Mouse (Mus musculus): ENCODE measurements around the gene Prph.
"Not testable (repeated sequence)": the region's sequence is repeated elsewhere in the genome, so short reads cannot be mapped to it uniquely, and the experiment has no call there.

The Prph gene

DNA sequence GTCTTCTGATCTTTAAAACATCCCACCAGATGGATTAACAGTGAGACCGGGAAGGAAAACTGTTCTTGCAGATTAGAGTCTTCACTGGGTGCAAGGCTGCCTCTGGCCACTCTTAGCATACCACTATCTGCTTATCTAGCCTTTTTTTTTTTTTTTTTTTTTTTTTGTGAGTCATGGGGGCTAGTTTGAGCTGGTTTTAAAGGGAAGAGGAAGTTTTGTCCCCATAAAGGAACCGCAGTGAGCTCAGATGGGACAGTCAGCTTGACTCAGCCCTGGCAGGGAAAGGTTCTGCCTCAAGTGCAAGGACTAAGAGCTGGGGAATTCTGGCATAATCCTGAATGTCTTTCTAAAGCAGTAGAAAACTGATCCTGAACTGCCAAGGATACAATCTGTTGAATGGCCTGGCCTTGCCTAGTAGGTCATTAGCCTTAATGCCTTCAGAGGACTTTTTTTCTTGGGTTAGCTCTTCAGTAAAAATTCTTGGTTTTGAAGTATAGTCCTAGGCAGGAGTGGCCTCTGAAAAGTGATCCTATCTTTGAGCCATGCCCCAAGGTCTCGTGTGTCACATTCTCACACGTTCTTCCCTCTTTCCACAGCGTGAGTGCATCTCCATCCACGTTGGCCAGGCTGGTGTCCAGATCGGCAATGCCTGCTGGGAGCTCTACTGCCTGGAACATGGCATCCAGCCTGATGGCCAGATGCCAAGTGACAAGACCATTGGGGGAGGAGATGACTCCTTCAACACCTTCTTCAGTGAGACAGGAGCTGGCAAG lies 21.3 kb upstream of the Prph start:
- DNase-seq (ENCODE audit: low spot score in 2 of 2): no peak

DNA sequence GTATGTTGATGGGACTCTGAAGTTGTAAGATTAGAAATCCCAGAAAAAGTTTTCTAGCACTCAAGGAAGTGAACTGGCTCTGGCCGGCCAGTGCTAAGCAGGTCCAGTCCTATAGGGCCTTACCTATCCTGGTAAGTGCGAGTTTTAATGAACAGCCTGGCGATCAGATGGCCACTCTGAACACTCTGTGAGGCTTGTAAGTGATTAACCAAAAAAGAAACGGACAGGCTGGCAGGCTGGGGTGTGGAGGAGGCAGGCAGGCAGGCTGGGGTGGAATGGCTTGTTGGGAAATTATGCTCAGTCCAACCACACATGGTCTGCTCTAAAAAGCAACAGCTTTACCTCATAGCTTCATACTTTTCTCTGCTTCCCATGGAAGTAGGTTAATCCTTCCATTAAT lies 19.5 kb upstream of the Prph start:
- peak in 1 of 2 experiments; percentile 36 for DNase-seq (ENCODE audit: low spot score in 2 of 2)

DNA sequence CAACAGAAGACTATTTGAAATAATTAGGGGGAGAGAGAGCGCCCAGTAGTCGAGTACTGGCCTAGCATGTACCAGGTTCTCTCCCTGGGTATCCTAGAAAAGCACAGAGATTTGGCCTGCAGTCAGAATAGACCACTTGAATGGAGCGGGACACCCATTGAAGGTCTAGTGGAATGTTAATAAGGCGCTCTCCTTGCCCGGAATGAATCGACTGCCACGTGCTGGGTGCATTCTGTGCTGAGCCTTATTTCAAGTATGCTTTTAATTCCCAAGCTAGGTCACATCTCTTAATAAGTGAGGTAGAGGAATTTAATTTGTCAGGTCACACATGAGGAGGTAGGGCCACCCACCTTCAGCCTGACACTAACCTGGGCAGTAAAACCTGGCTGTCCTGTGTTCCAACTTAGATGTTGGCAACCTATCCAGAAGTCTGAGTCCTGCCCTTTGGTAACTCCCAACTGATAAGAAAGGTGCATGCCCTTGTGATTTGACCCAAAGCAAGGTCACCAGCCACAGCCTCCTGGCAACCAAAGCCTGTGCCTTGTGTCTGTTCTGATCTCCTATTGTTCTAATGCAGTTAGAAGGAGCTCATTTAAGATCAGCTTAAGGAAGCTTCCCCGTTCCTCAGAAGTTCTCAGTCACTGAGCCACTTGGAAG lies 18.6 kb upstream of the Prph start:
- no peak for DNase-seq (ENCODE audit: low spot score in 2 of 2)

DNA sequence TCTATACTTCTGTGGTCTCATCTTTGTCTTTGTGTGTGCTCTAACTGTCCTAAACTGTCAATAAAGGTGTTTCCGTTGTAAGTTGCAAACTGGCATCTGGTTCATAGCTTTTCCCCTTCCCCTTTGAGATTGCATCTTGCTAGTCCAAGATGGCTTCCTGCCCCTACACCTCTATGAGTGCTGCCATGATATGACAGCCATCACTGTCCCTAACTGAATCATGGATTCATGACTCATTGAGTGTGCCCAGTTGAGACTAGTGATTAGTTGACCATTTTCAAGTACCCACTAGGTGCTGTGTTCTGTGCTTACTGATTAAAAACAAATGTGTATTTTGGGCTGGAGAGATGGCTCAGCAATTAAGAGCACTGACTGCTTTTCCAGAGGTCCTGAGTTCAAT lies 16.9 kb upstream of the Prph start:
- no peak for DNase-seq (ENCODE audit: low spot score in 2 of 2)

DNA sequence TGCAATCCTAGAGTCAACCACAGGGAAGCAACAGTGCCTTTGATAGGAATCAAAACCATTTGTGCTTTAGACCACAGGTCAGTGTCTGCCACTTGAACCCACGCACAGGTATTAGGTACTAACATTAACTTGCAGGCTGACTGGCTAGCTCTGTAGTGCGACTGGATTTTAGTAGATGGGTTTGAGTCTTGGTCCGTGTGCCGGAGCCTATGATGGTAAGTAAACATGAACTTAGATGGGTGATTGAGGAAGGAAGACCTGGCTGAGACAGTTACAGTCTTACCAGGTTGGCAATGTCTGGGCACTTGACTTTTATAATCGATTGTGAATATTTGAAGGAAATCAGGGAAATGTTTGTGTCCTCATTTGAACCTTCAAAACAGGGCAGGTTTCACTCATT lies 16.2 kb upstream of the Prph start:
- DNase-seq (ENCODE audit: low spot score in 2 of 2): no peak

DNA sequence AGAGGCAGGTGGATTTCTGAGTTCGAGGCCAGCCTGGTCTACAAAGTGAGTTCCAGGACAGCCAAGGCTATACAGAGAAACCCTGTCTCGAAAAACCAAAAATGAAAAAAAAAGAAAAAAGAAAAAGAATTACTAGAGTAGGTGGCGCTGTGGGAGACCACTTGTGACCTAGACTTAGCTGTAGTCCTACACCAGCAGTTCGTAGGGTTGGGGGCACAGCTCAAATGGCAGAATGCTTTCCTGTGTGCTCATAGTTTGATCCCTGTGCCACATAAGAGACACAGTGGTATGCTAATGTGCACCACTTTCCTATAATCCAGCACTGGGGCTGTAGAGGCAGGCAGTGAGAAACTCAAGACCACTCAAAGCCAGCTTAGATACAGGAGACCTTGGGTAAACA lies 15.7 kb upstream of the Prph start:
- no peak for DNase-seq (ENCODE audit: low spot score in 2 of 2)

DNA sequence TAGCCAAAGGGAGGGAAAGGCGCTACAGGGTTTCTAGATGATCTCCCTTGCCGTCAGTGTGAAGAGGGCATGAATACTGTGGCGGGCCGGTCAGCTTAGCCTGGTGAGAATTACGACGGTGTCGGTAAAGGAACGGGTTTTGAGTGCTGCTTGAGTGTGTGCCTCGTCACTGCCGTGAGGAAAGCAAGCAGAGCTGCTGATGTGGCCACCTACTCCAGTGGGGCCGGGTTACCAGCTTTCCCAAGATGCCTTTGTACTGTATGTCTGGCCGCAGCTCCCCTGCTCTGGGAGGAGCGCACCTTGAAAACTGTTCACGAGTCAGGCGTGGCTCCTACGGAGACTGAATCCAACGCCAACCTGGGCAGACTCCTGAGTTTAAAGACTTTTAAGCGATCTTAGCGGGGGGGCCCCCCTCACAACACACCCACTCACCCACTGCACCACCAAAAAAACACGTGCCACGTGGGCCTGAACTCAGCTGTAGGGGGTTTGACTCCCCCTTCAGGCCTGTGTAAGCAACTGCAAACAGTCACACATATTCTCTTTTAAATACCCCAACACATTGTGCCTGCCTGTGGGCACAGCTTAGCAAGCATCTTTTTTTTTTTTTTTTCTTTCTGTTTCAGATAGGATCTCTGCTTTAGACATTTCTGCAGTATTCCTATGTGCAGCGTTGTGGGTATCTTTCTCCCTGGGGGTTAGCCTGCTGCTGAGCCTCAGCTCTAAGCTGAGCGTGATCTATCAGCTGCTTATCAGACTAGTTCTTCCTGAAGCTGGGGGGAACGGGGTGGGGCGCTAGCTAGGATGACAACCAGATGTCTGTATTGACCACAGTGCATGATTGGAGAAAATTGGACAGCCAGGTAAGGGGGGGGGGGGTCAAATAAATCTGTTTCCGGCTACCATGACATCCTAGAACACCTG lies 14.7 kb upstream of the Prph start:
- DNase-seq (ENCODE audit: low spot score in 2 of 2): no peak

DNA sequence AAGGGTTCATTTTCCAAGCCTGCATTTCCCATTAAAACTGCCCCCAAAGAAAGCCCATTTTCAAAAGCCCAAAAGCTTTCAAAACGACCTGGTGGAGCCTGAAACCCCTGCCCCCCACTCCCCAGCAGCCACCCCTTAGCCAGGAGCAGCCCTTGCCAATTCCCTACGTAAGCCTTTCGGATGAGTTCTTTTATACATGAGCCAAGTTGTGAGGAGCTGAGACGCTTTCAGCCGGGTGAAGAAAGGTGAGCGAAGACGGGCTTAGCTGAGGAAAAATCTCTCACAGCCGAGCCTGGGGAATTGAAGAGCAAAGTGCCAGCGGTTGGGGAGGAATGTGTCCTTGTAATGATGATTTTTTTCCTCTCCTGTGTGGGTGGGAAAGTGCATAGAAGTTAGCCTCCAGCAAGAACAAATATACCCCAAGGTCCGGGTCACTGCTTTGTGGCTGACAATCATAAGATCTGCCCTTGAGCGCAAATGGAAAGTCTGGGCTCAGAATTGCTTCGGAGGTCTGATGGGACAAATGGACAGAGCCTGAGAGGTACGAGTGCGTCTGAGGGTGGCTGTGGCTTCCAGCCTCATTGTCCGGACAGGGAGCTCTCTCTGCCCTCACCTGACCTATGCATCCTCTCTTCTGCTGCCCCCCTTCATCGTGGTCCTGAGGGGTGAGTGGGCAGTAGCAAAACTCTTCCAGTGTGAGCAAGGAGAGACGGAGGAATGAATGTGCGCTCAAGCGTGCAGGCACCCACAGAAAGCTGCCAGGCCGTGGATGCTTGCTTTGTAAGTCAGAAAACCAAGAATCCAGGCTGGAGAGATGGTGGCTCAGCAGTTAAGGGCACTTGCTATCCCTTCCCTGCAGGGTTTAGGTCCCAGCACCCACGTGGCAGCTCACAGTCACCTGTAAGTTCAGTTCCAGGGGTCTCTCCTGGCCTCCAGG lies 13.8 kb upstream of the Prph start:
- DNase-seq (ENCODE audit: low spot score in 2 of 2): no peak

DNA sequence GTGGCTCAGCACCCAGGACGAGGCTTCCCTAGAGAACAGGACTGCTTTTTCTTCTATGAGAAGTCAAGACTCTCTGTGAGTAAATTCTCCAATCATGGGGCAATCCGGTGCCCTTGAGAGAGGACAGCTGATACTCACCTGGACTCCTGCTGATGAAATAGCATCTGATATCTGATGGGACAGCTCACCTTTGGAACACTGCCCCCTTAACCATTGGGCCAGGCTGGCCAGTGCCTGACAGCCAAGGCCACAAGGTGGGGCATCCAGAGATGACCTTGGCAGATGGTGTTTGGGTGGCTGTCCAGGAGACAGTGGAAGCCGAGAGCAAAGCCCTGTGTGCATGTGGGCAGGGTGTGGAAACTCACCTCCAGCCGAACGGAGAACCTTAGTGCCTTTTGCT lies 12.6 kb upstream of the Prph start:
- no peak for DNase-seq (ENCODE audit: low spot score in 2 of 2)

DNA sequence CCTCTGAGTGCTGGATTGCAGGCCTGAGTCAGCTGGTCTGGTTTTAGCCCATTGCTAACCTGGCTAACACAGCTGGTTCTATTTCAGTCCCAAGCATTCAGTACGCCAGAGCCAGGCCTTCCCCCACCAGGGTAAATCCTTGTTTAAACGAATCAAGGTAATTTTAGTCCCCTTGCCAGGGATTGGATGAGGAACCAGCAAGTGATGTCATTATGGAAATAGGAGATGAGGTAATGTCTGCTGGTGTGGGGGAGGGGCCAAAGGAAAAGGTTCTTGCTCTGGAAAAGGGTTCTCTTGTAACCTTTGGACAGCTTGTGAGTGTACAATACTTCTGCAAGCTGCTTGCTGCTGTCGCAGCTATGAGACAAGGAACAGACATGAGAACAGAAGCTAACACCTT lies 10.1 kb upstream of the Prph start:
- DNase-seq (ENCODE audit: low spot score in 2 of 2): no peak

DNA sequence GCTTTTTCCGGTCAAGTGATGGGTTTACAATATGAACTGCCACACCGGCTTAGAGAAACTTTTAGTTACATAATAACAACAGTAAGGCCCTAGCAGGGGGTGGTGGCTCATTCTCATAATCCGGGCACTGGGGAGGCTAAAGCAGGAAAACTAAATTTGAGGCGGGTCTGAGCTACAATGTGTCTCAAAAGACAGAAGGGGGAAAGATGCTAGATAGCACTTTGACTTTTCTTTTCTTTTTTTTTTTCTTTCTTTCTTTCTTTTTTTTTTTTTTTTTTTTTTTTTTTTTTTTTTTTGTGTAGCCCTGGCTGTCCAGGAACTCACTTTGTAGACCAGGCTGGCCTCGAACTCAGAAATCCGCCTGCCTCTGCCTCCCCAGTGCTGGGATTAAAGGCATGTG lies 9.2 kb upstream of the Prph start:
- DNase-seq (ENCODE audit: low spot score in 2 of 2): not testable (repeated sequence)

DNA sequence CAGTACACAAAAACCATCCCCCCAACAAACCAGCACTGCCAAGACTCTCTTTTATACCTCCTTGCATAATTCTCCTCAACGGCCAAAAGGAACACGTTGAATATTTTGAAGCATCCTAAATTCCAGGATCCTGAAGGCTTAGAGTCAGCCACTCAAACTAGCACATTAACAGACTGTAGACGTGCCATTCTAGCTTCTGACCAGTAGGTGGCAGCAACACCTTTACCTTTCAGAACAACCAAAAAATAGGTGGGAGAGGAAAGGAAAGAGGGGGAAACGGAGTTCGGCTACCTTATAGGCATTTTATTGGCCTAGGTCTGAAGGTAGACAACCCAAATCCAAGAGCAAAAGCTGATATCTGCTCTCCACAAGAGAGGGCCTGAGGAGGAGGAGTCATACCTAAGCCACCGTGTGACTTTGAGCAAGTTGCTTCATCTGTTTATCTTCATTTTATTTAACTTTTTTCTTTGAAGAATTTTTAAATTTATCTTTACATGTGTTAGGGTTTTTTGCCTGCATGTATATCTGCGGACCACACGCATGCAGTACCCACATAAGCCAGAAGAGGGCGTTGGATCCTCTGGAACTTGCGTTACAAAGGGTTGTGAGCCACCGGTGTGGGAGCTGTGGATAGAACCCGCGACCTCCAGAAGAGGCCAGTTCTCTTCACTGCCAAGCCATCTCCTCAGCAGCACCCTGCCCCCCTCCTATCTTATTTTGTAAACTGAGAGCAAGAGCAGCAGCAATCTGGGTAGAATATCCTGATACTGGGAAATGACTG lies 5.3 kb upstream of the Prph start:
- peak; percentile 44 to 66 for DNase-seq (ENCODE audit: low spot score in 2 of 2)

DNA sequence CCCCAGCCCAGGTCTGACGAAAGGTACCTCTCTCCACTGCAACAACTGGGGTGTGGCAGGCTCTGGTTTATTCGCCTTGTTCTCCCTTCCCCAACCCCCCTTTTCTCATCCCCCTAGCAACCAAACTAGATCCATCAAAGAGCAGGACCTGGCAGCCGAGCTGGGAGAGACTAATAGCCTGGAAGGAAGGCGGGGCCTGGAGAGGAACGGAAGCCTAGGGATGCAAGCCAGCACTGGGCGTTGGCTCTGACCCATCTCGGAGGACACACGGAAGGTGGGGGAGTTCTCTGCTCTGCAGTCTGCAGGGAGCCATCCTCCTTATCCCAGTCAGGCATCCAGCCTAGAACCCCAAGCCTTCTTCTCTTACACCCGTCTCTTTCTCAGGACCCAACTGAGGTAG lies 1.6 kb upstream of the Prph start:
- no peak for DNase-seq (ENCODE audit: low spot score in 2 of 2)

DNA sequence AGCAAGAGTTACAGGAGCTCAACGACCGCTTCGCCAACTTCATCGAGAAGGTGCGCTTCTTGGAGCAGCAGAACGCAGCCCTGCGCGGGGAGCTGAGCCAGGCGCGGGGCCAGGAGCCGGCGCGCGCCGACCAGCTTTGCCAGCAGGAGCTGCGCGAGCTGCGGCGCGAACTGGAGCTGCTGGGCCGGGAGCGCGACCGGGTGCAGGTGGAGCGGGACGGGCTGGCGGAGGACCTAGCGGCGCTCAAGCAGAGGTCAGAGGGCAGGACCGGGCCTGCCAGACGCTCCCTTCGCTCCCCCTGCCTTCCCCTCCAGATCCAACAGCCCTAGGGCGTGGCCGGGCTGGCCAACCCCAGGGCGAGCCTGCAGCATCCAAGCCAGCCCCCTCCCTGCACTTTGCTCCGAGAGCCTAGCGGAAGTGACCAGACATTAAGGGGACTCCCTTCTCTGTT lies 562 bp downstream of the Prph start:
- DNase-seq (ENCODE audit: low spot score in 2 of 2): peak in 1 of 2 experiments; percentile 29

DNA sequence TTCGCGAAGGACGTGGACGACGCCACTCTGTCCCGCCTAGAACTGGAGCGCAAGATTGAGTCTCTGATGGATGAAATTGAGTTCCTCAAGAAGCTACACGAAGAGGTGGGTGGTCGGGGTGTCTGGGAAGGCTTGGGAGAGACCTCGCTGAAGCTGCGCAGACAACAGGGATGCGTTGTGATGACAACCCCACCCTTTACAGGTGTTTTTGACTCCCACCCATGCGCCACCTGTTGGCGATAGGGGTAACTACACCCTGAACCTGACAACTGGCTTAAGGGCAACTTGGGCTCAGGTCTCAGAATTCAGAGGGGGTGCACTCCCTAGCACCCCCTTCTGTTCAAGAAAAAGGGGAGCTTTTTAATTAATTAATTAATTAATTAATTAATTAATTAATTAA lies 1.4 kb downstream of the Prph start:
- no peak for DNase-seq (ENCODE audit: low spot score in 2 of 2)

DNA sequence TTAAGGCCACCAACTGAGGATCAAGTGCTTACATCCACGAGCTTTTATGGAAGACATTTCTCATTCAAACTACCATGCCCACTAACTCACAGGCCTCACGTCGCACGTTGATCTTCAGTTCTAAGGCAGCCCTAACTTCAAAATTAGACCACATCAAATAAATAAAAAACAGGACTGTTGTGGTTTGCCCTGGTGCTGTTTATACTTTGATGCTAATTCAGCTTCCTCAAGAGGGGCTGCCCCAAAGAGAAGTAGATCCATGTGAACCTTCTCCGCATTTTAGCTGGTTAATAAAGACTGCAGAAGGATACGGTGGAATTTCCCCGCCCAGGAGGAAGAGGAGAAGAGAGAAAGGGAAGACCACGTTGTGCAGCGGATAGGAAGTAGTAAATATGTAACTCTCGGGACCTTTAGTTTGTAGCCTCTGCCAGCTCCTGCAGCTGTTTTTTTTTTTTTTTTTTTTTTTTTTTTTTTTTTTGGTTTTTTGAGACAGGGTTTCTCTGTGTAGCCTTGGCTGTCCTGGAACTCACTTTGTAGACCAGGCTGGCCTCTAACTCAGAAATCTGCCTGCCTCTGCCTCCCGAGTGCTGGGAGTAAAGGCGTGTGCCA lies 10.7 kb downstream of the Prph start:
- DNase-seq (ENCODE audit: low spot score in 2 of 2): no peak

DNA sequence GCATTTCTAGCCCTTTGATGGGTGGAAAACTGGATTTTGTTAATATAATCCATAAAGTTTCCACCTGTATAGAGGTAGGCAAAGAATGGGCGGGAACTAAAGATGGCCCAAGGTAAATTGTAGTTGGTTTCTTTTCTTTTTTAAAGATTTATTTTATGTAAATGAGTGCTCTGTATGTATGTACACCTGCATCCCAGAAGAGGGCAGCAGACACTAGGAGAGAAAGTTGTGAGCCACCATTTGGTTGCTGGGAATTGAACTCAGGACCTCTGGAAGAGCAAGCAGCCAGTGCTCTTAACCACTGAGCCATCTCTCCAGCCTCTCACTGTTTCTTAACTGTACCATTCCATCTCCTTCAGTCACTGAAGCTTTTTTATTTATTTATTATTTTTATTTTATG lies 17.0 kb downstream of the Prph start:
- no peak for DNase-seq (ENCODE audit: low spot score in 2 of 2)

DNA sequence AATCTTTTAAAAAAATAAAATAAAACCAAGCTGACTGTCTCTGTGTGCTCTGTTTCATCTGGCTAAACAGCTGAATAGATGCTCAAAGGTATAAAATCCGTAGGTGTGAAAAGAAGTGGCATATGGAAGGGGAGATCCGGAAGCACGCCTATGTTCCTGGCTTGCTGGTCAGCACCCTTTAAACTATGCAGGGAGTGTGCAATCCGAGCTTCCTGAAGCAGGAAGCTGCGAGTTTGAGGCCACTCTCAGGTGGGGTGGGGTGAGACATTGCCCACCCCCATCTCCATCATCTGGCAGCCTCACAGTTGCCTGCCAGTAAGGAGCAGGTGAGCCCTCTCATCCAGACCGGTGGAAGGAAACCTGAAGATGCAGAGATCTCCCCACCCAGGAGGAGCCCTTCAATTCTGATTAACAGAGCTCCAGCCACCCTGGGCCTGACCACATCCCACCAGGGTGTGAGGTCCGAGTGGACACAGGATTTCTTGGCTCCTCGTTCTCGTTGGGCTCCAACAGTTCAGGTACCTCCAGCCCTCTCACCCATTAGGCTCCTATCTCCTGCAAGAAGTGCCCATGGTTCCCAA lies 19.1 kb downstream of the Prph start, which contains the start of gene Troap:
TSS of gene Troap (plus strand) at position 557 of the 581 bp plus-strand sequence.
- DNase-seq (ENCODE audit: low spot score in 2 of 2): no peak

DNA sequence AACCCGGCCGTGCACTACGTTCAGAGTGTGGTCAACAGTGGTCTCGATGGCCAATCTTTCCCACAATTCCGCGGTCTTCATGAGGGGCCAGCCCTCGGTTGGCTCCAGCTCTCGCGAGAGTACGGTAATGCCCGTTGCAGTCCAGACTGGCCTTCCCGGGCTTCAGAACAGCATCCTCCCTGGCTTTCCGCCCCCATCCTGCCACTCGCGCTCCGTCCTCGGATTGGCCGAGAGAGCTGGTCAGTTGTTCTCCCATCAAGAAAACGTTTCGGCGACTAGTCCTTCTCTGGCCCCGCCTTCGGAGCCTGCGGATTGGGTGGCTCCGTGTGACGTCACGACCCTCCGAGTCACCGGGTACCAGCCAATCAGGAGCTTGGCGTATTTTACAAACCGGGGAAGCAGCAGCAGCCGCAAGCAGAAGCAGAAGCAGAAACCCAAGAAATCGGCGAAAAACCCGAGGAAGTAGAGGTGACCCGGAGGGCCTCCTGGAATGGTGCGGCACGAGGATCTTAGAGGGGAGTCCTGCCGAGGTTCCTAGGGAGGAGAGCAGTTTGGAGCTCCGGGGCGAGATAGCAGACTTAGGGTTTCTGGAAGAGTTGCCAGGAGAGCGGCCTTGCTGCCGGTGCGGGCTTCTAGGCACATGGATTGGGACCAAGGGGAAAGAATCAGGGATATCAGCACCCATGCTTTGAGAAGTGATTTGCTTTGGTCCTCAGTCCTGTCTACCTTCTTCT lies 19.8 kb downstream of the Prph start:
- DNase-seq (ENCODE audit: low spot score in 2 of 2): peak; percentile 98 to 99
